Mouse (Mus musculus): ENCODE measurements at regions not wholly inside any gene's neighbourhood (a gene's known extent, or its start where the extent isn't known, plus 50 kb on each side); places are given as distances from the start of the nearest gene placed in this dataset.
"Not testable (repeated sequence)": the region's sequence is repeated elsewhere in the genome, so short reads cannot be mapped to it uniquely, and the experiment has no call there.

DNA sequence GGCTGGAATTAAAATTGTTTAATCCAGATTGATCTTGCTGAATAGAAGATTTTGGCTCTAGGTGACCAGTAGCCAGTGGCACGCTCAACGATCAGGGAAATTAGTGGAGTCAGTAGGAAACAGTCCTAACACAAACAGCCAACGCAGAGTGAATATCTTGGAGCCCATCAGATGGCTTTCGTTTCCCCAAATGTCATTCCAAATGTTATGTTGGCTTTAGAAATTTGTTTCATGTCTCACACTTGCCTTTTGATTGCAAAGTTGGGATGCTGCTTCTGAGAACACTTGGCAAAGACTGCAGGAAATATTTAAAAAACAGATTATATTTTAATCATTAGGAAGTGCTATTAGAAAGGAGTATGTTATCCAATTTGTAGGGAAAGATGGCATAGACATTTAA, 650.7 kb upstream of the Cntnap5a start:
- peak; percentile 37 for DNase-seq (ENCODE audit: low read depth, low spot score)

DNA sequence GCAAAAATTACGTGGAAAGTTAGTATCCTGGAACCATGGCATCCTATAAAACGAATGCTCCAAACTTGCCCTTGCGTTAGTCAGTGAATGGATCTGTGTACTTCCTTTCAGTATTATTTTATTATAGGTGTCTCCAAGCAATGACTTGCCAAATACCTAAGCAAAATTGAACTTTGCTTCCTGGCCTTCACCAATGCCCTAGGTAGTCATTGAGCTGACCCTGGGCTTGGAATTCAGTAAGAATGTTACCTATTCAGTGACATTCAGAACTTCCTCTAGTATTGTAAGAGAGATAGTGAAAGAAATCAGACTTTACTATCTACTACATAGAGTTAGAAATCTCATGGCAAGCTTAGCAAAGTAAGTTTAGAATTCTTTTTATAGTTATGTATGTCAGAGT, 642.9 kb upstream of the Cntnap5a start:
- DNase-seq (ENCODE audit: low read depth, low spot score) = not testable (repeated sequence)

DNA sequence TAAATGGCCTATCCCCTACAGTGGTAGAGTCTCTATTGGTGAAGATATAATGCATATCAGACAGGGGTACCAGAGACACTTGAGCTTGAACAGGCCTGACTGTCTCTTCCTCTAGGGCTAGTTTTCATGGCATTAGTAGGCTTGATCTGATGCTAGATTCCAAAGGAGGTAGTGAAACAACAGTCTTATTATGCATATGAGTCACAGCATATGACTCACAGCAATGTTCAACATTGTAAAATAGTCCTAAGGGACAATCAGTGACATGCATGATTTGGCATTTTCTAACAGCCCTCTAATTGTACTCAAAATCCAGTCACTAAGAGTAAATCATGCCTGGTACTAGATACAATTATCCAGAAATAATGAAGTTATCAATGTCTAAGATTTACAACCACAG, 626.1 kb upstream of the Cntnap5a start:
- DNase-seq (ENCODE audit: low read depth, low spot score) = no peak

Measured in brain, embryonic 18.5 days (tissue).